Mouse (Mus musculus) urinary bladder, postnatal 36 days (tissue): ENCODE results near the gene Fads3.

ENCODE experiments used
- DNase-seq, 2 experiments: peaks; one replicate each; pipeline ENCODE4 v3.0.0; 2022; ENCODE audit warnings: low spot score in 2 of 2, mixed read lengths in 1 of 2

The Fads3 gene

DNA sequence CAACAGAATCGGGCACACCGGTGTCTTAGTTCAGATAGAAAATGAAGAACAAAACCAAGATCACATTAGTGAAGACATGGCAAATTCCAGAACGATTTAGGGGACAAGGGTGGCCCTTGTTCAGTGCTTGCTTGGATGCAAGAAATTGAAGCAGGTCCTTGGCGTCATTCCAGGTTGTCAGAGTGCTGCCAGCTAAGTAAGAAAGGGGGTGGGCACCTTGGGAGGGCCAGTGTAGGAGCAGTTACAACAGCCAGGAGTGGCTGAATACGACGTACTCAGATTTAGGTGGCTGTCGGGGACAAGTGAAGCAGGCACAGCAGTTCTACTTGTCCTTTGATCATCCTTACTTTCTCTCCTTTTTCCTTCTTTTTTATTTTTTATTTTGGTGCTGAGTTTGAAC is 26.3 kb downstream of the Fads3 start:
- DNase-seq, result no peak

DNA sequence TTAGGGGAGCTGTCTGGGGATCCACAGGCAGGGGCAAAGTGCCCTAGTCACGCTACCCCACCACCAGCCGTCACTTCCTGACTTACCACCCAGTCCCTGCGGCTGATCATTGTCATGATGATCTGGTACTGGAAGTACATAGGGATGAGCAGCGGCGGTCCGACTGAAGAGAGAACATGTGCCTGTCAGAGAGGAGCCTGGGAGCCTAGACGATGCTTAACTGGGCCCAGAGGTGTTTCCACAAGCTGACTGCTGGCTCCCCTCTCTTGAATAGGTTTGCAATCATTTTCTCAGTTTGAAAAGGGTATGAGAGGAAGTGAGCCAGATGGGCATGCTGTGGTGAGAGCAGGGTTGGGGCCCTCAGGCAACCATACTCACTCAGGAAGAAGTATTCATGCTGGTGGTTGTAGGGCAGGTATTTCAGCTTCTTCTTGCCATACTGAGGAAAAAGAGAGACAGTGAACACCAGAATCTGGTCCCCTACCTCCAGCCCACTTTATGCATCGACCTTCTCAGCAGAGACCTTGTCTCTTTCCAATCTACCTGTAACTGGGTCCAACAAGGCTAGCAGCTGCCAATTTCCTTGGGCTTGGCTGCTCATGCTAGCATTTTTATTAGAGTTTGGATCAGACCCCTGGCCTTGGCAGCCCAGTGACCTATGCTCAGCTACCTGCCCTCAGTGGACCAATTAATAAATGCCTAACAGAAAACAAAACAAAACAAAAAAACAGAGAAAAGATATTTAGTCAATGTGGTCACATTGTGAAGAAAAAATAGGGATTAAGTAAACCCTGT is 29.0 kb downstream of the Fads3 start:
- no peak for DNase-seq

DNA sequence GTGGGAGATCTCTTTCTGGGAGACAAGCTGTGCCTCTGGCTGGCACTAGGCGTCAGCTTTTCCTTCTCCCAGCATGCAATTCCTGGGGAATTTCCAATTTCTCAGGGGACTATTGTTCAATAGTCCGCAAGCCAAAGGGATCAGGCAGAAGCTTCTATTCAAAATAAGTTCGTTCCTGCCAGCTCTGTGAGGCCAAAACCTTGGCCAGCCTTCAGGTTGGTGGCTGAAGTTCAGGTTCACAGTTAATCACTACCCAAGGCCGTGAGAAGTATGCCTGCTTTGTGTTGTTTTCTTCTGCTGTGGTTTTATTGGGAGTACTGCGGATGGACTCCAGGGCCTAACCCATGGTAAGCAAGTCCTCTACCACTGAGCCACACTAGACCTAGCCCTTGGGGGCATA is 29.8 kb downstream of the Fads3 start:
- no peak for DNase-seq

DNA sequence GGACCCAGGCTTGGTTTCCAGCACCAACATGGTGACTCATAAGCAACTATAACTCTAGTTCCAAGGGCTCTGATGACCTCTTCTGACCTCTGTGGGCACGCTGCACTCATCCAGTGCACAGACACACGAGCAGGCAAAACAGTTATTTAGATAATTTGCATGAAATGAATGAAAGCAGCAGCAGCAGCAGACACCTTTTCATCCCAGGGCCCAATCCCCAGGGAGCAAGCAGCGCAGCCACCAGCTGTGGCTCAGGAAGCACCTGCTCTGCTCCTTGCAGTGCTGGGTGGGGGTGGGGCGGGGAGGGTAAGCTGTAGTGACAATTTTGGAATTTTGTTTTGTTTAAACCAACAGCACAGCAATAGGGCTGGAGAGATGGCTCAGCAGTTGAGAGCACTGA is 30.5 kb downstream of the Fads3 start:
- no peak for DNase-seq

DNA sequence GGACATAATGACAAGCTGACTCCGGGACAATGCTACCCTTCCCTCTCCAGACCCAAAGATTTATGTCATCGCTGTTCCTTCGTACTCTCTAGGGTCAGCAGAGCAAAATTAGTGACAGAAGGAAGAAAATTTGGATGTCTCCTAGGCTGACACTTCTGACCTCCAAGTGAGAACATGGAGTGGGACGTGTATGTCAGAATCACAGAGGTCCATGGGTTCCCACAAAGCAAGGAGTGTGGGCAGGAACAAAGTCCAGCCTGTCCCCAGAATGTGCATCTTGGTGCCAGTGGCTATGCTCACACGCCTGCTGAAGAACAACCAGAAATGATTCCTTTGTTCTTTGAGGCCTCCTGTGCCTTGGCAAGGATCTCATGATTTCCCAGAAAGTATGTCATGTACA is 31.8 kb downstream of the Fads3 start:
- no peak for DNase-seq

DNA sequence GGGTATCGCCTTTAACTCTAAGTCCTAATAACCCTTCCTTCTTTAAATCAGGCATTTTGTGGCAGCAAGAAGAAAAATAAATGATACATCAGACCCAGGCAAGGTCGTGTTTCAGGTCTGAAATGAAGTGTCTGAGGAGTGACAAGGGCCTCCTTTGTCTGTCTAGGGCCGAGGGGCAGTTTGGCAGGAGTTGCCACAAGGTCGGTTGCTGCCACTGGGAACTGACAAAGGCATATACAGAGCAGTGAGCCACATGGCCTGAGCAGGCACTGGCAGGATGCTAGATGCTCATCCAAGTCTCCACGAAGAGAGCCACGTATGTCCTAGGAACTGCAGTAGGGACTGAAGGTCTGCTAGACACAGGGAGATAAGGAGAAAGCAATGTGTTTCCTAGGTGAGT is 37.0 kb downstream of the Fads3 start:
- no peak for DNase-seq

DNA sequence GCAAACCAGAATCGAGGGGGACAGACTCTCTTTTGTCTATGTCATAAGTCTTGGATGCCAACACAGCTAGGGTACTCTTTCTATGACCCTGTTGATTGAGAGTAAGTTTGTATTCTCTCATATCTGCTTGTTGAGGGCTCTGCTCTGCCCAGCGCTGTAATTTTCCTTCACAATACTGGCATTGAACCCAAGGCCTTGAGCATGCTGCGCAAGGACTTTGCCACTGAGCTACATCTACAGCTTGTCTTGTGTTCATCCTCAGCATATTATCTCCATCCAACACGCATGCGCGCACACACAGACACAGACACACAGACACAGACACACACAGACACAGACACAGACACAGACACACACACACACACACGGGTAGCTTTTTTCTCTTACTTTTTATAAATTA is 39.0 kb downstream of the Fads3 start:
- no peak for DNase-seq

DNA sequence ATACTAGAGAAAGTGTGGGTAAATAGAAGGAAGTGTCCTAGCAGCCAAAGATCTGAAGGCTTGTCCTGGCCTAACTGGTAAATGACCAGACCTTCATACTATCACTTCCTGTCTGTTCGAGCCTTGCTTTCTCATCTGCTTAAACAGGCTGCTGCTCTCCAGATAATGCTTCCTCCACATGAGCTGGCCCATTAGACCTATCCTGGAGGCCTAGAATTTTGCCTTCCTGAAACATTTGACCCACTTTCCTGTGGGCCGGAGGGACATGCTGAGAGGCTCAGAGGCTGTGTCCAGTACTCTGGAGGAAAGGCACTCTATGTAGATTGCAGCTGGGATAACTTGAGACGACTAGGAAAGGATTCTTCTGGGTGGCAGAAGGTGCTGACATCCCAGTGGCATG is 40.7 kb downstream of the Fads3 start:
- no peak for DNase-seq

DNA sequence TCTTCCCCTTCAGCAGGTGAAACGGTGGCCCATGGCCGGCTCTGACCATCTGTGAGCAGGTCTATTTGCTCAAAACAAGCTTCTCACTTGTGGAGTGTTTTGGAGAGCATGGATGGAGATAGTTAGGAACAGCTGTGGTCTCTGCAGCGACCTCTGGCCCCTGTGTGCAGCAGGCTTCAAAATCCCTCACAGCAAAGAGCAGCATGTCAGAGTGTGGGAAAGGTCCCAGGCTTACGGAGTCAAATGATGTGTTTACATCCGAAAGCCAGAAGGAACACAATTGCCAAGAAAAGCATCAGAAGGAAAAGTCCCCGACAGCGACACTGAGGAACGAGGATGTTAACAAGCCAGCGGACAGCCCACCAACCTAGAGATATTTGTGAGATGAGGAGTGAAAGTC is 44.1 kb downstream of the Fads3 start:
- DNase-seq, result no peak

DNA sequence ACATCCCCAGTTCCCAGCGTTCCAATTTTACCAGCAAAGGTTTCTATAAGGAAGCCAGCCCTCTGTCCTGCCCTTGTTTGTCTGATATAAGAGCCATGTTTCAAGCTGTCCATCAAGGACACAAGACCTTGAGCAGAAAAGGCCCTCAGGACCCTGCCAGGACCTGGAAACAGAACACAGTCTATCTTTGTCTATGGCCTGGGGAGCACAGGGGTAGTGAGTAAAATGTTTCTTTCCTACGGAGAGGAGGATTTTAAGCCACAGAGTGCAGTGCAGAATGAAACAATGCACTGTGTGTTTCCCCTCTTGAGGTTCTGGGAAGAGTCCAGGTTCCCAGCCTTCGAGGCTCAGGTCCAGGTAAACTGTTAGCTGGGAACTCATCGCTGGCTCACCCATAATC is 45.6 kb downstream of the Fads3 start:
- no peak for DNase-seq

DNA sequence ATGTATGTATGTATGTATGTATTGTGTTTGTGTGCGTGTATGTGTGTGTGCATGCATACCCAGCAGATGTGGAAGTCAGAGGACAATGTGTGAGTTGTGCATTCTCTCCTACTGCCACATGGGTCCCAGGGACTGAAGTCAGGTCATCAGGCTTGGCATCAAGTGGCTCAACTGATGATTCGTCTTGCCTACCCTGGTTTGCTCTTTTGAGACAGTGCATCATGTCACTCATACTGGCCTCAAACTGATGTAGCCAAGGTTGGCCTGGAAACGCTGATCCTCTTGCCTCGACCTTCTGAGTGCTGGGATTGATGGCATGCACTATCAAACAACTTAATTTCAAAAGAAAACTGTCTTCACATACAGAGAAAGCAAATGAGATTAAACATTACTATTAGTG is 52.5 kb downstream of the Fads3 start:
- no peak for DNase-seq

DNA sequence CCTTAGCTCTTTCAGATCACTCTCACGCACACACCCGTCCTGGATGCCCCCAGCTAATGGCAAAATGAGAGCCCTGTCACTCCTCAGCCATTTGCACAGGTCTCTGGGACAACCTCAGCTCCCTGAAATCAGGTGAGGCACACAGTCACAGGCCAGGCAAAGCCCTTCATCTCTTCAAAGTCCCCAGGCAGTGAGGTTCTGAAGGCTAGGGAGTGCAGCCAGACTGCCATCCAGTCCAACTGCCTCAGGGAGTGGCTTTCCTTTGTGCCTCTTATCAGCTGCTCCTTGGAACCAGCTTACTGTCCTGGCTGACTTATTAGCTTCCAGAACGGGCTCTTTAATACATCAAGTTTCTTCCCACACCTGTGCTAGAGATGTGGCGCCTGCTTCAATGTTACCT is 53.3 kb downstream of the Fads3 start:
- no peak for DNase-seq

DNA sequence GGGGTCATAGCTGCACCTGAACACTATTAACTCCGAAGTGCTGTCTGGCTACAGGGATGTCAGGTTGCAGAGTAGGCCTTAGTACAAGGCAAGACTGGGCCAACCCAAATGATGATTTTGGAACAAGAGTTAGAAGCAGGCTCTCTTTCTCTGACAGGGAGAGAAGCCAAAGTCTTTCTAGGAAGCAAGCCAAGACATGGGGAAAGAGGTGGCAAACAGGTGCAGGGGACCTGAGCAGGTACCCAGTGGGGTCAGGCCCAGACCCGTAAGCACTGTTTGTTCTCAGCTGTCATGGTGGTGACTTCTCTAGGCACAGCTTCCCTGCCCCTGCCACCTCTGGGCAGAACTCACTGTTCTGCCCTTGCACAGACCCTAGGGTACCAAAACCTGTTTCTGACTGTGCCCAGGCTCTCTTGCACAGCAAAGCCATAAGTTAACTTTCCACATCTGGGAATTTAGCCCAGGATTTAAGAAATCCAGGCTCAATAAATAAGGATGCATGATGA is 55.1 kb downstream of the Fads3 start:
- DNase-seq, result no peak

DNA sequence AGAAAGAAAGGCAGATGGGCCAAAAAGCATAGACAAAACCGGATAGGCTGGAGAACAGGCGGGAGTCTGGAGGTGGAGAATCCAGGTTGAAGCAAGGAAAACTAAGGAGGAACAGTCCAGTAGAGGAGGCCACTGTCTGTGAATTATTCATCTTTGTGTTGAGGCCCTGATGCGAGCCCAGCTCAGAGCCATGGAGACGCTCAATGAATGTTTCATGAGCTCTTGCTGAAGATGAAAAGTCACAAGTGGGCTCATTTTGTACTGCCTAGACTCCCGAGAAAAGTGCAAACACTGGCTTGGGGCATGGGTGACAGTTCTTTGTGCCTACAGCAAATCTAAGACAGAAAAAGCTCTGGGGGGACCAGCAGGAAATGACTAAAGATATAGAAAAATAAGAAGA is 56.5 kb downstream of the Fads3 start:
- DNase-seq, result no peak

DNA sequence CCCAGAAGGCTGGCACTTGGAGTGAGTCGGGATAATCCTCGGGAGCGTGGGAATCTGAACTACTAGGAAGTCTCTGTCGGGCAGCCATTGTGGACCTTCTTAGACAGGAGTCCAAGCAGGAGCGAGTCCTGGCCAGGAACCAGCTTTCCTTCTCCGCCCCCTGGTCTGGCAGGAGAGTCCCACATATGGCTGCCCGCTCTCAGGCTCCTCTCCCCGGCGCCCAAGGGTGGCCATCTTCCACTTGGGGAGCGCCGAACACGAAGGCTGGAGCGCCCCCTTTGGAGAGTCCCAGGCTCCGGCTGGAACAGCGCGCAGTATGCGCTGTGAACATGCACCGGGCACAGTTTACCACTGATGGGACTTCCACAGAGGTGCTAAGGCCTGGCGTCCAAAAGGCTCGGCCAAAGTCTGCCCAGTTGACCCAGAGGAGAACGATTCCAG is 59.3 kb downstream of the Fads3 start:
- DNase-seq, result peak; percentile 75 to 83

DNA sequence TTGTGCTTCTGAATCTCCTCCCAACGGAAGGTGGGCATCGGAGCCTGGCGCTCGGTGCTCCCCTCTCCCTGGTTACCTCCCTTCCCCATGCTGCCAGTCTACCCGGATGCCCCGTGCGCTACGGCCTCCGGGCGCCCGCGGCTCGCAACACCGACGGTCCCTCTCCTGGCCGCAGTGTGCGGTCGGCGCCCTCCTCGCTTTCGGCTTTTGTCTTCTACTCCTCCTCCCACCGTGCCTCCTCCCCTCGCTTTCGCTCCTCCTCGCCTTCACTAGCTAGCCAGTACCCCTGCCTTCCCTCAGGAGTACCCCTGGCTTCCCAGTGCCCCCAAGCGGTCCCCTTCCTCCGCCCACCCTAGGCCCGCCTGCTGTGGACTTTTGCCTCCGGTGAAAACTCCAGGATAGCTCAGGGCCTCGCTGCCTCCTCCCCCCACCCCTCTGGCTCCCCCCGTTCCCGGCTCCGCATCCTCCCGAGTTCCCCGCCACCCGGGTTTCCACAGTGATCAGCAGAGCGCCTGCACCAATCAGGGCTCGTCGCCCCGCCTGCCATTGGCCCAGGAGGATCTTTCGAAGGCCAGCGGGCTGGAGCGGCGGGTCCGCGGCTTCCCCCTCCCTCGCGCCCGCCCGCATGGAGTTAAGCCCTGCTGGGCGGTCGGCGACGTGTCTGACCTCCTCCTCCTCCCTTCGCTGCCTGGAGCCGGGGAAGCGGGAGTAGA is 60.1 kb downstream of the Fads3 start, which contains the start of gene Fads2:
Fads2 (minus strand) TSS at position 406 of the 713 bp plus-strand sequence.
- DNase-seq, result peak; percentile 86 to 88

DNA sequence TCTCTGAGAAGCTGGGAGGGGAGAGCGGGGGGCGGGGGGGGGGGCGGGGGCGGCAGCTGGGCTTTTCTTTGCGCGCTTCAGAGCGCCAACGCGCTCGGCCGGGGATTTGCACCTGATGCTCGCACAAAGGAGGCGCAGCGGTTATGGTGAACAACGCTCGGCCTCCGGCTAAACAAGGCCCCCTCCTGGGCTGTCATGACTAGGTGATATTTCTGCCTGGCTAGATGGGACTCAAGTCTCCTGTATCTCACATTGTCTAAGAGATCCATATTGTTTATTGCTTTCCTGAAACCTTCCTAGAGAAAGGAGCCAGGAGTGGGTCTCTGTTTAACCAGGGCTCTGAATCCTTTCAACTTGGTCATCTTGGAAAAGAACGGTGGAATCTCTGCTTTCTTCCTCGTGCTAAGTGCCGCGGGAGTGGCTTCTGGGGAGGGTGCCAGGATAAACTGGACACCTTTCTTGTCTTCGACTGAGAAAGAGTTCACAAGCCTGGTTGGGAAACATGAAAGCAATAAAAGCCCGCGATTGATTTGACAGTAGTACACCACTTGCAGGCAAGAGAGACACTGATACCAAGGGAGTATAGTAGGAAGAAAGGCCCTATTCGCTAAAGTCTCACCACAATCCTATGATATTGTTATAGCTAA is 60.8 kb downstream of the Fads3 start:
- peak in 1 of 2 experiments; percentile 26 for DNase-seq

DNA sequence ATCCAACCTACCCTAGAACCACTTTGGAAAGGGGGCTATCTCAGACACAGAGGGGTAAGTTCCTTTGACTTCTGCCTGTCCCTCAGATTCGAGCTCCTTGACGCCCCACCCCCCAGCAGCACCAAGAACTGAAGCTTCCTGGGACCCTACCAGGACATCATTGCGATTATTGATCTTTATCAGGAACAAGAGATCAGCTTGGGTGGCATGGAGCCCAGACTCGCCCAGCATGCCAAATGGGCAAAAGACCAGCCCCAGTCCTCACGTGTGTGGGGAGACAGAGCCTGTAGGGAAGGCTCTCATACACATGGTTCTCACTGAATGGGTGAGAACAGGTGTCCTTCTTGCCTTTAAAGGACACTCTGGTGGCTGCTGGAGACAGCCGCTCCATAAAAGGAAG is 62.9 kb downstream of the Fads3 start:
- no peak for DNase-seq

DNA sequence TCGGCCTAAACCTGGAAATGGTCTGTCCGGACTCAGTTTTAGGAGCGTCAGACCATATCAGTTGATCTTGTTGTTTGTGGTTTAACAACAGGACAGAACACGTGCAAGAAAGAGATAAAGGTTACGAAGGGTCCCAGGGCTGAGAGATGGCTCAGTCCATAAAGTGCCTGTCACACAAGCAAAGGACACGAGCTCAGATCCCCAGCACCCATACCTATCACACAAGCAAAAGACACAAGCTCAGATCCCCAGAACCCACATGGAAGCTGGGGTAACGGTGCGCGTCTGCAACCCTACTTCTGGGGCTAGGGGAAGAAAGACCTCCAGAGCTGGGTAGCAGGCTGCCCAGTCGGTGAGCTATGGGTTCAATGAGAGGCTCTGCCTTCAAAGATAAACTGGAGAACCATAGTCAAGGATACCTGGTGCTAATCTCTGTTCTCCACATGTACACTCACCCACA is 63.7 kb downstream of the Fads3 start:
- no peak for DNase-seq

DNA sequence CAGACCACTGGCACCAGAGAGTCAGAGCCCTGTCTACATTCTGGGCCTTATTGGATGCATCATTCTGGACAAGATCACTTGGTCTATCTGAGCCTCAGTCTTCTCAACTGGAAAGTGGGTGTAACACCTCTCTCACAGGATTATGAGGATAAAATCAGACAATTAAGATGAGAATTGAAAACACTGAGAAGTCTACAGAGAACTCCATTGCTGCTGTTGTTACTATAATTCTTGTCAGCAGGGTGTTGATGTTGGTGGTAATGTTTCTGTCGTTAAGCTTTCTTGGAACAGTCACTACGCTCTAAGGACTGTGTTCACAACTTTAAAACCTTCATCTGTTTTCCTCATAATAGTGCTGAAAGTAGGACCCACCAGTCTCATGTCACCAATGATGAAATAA is 65.3 kb downstream of the Fads3 start:
- DNase-seq, result no peak

DNA sequence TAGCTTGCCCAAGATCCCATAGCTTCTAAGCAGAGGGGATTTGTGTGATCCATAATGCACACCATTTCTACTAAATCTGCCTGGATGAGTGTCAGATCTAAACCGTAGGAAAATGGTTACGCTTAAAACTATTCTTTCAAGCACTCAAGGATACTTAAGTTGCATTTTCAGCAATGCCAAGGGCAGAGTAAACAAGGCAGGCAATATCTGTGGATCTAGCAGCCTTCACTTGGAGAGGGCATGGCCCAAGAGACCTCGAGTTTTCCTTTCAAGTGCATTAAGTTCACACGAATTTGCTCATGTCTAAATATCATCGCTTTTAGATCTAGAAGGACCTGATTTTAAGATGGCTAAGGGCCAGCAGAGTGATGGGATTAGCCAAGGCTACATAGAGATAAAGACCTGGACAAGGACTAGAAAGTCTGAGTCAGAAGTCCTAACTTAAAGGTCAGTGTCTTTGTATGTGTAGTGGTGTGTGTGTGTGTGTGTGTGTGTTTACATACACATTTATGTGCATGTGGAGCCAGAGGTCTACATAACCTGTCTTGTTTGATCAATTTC is 65.8 kb downstream of the Fads3 start:
- DNase-seq, result no peak

DNA sequence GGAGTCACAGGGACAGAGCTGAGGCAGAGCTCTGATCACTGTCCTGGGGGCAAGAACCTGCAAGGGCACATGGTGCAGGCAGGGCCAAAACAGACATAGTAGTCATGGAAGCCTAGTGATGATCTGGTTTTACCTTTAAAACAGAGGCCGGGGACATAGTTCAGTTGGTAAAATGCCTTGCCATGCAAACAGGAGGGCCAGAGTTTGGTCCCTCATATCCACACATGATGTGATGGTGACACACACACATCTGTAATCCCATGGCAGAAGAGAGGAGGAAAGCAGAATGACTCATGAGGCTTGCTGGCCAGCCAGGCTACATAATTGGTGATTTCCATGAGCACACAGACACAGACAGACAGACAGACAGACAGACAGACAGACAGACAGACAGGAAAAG is 66.8 kb downstream of the Fads3 start:
- no peak for DNase-seq
